Mouse (Mus musculus): Measurements from ENCODE around the gene Epb41l5.

Epb41l5 gene

DNA sequence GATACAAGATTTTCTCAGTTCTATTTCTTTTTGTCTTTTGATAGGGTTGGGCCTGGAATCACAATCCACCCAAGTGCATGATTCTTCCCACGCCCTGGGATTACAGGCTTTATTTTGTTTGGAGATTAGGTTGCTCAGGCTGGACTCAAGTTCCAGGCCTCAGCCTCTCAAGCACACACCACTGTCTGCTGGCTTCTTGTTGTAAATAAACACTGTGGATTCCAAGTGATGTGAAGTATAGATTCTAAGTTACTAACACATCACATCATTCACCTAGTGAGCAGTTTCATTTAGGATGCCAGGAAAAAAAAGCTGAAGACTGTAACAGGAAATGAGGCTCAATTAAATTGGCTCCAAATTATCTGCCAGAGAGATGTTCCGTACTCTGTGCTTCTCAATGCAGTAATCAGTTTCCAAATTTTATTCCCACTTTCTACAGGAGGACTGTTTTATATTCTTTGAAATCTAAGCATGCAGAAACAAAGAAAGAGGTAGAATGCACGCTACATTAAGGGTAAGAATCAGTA lies 51.8 kb downstream of the Epb41l5 start:
- DNase-seq = no peak

DNA sequence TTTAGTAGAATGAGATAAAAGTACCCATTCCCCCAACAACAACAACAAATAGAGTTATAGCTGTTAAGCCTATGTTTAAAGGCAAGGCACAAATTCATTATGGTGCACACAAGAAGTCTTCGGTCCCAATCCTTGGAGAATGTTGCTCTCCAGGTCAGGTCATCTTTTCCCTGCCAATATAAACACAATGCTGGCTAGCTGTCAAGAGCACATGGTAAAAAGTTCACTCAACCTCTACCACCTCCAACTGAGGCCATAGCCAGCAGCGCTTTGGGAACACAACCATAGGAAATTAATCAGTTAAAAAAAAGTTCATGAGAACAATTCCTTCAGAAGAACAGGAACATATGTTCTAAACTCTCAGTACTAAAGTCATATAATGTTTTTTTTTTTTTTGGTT lies 58.8 kb downstream of the Epb41l5 start:
- DNase-seq = no peak

DNA sequence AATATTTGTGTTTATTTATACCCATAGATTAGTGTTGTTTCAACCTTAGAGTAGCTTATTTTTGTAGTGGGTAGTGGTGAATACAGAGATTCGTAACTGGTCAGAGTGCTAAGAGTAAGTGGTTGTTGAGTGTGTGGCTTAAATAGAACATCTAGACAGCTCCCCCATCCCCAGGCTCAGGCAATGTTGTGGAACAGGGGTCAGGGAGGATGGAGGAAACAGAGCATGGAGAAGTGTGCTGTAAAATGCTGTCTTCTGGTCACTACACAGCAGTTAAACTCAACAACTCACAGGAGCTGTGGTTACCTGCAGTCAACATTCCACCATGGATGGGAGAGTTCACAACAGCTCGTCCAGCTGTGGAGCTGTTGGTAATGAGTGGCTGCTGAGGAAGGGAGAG lies 63.8 kb downstream of the Epb41l5 start:
- no peak for DNase-seq

DNA sequence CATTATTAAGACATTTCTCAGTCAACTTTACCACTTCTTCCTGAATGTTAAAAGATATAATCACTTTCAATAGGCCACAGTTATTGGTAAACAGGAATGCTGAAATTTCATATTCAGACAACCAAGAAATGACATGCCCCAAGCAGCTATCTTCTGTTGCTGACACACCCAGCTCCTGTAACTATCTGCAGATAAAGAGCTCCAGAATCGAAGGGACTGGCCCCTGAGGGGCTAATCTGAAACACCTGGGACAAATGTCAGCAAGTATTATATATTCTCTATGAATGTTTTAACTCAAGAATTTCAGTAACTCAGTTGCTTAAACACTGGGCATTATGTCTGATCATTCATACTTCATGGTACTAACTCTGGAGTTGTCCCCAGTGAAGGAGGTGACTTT lies 78.7 kb downstream of the Epb41l5 start:
- no peak for DNase-seq

DNA sequence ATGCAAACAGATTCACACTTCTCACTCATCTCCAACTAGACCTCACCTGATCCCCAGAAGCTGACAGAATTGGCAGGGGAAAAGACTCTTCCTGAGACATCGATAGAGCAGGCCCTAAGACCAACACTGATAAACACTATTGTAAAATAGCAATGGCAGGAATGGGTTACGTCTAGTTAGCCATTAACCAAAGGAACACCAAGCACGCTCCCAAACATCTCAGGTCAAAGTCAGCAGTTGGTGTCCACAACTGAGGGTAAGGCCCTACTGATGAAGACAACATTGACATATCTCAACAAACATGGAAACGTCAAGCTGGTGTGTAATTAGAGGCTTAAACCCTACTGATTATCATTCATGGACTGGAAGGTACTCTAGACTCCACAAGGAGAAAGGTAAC lies 83.3 kb downstream of the Epb41l5 start:
- no peak for DNase-seq

DNA sequence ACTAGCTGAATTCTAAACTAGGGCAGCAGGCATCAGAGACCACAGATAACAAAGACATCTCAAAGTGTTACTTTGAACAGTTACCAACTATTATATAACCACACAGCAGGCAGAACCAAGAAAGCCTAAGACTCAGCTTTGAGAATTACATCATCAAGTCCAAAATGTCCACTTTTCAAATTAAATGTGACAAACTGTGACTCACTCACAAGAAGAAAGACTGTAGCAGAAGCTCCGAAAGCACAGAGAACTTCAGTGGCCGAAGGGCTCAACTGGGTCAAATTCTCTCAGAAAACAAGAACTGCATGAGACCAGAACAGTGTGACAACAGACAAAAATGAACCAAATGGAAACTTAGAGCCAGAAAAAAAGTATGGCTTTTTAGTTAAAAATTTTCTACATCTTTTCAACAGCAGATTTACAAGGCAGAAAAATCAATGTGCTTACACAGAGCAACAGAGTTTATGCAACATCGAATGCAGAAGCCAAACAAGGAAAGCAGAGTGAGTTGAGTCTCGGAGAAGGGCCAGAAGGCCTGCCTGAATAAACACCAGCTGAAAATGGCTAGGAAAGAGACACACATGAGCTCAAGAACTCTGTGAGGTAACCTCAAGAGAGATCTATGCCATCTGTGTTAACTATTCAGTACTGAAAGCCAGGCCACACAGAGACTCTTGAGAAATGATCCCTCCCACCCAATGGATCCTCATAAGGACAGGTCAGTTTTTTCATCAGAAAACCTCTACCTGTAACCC lies 91.0 kb downstream of the Epb41l5 start:
- DNase-seq = no peak

DNA sequence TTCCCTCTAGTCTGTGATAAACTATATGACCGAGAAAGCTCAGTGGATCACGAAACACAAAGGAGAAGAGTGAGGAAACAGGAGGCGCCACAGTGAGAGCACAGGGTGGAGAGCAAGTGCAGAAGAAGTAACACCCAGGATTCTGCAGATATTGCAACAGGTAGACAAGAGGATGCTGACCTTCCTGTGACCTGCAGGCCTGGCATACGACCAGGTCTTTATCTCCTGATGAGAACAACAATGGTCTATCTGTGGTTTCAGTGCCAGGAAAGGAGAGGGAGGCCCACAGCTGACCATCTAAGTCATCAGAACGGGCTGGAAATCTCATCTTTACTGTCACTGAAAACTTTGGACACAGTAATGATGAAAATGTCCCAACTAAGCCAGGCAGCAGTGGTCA lies 93.1 kb downstream of the Epb41l5 start:
- no peak for DNase-seq

DNA sequence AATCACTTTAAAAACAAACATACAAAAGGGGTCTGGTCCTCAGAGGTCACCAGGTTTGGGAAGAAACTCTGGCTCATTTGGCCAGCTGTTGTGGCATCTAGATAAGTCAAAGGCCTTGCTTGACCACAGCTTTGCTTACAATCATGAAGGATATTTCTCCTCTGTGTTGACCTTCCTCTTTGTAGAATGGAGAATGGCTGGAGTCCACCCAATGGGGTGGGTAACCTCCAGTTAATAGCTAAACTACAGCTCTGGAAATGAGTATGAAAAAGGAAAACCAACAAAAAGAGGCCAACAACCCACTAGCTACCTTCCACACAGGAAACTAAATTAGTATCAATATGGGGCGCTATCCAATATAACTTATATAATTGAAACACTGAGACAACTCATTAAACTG lies 97.1 kb downstream of the Epb41l5 start:
- no peak for DNase-seq

DNA sequence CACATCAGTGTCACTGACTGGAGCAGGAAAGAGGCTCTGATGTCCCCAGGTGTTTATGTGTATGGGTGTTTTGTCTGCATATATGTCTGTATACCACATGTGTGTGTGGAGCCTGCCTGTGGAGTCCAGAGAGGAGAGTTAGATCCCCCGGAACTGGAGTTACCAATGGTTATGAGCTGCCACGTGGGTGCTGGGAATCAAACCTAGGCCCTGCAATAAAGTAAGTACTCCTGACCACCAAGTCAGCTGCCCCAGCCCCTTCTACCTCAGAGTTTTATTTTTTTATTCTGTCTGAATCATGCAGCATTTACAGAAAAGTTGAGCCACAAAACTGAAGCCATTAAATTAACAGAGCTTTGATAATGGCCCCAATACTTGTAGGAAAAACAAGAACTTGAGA lies 98.7 kb downstream of the Epb41l5 start:
- DNase-seq = no peak

DNA sequence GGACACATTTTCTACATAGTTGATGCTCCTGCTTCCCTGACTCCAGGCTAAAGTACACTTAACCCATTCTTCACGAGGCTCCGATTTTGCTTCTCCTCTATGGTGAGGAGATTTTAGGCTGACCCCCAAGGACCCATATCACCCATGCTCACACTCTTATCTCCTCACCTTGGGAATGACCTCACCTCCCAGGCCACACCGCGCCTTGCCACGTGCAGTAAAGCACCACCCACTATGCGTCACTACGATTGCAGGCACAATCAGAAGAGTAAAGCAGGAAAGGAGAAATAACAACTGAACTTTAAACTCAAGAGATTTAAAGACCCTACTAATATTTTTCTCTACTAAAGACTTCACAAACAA lies 99.5 kb downstream of the Epb41l5 start:
- DNase-seq = no peak

DNA sequence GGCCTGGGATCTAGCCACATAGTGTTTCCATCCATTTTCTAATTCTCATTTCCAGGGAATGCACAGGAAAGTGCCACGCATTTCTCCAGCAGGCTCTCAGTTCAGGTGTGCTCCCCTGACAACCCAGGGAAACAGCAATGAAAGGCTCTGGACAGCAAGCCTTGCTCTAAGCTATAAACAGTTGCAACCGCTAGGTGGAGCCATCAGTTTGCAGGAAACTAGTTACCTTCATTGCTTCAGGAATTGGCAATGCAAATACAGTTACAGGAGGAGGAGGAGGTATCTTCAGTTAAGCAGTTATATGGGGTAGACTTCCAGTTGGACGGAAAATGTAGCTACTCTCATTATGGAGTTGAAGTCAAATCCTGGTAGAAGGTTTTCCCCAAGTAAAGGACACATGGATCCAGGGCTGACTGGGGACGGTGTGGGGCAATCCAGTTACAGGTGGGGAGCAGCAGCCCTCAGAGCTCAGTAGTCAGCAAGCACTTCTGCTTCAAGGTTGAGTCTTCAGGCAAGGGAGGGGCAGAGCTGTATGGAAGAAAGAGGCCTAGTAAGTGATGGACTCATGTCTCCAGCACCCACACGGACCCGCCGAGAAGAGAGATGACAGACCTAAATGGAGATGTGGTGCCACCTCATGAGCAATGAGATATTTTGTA lies 100.0 kb downstream of the Epb41l5 start:
- DNase-seq = peak; percentile 85

DNA sequence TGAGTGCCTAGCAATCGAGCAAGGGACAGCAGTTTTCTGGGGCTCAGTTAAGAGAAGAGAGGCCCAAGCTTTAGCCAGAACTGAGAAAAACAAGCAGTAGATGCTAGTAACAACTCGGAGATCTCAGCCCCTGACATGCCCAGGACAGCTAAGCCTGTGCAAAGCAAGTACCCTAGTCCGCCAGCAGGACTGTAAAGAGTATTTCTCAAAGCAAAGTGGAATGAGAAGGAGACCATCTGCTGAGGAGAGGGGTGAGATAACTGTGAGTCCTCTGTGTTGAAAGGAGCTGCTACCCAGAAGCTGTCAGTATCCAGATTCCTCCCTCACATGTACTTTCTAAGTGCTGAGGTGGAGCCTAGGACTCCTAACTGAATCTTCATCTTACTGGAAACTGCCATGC lies 102.3 kb downstream of the Epb41l5 start:
- DNase-seq = no peak

DNA sequence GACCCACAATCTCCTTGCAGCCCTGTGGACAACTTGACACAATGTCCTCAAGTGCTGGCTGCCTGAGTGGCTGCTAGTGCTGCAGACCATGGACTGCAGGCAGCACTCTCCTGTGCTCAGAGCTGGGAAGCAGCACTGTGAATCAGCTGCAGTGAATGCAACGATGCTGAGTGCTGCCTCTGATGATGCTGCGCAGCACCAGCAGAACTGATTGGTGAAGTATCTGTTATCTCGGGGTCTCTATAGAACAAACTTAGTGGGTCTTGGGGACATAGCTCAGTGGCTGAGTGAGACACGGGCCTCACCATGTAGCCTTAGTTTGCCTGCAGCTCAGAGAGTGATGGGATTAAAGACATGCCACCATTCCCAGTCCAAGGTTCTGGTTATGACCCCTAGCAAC lies 103.1 kb downstream of the Epb41l5 start:
- no peak for DNase-seq

DNA sequence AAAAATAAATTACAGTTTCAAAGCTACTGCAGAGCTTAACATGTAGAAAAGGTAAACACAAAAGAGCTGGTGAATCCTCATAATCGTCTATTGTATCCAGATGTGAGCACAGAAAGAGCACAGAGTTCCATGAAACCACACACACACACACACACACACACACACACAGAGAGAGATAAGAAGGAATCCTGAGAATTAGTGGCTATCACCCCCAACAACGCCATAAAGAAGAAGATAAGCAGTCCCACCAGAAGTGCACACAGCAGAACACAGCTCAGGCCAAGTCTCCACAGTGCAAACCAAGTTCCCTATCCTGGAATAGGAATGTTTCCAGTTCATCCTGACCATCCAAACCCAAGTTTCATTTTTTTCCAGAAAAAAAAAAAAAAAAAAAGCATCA lies 103.6 kb downstream of the Epb41l5 start:
- no peak for DNase-seq

DNA sequence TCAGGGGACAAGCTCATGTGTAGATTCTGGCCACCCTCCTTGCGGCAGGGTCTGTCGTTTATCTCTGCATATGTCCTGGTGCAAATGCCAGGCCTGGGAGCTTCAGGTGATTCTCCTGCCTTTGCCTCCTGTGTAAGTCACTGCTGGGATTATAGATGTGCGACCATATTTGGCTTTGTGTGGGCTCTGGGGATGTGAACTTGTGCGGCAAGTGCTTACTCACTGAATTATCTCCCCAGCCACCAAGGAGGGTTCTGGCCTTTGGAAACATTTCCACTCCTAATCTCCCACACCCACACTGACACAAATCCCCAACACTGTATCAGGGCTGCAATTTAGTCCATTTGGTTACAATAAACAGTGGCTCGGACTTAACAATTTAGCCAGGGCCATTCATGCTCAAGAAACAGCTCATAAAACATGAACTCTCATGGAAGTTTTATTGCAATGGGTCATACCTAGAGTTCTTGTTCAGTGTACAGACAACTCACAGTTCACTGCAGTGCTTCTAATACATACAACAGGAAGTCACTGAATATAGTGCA lies 104.1 kb downstream of the Epb41l5 start:
- DNase-seq = no peak

DNA sequence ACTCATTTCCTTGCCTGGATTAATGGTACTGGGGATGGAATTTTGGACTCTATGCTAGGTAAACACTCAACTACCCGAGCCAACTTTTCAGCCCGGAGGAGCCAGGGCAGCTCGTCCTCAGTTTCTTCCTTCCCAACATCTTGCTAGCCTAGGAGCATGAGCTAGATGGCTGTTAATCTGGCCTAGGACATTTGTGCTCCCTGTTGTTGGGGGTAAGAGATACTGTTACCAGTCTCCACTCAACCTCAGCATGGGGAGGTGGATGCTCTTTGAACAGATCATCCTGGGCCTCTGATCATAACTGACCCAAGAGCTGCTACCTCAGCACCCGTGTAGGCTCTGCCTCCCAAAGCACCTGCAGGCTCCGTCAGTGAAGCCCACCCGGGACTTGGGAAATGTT lies 105.5 kb downstream of the Epb41l5 start:
- no peak for DNase-seq

DNA sequence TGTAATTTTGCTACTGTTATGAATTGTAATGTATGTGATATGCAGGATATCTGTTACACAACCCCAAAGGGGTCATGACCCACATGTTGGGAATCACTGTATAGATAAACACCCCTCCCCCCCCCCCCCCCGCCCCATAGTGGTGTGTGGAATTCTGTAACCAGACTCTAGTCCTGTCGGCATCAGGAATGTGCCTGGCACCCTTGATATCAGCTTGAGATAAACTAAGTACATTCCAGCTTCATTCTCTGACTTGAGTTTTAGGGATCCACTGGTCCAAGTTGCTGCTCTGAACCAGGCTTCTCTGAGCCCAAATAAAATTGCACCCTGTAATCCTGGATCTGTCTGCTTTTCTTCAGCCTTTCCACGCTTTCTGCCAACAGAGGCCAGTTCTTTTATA lies 107.2 kb downstream of the Epb41l5 start:
- no peak for DNase-seq

DNA sequence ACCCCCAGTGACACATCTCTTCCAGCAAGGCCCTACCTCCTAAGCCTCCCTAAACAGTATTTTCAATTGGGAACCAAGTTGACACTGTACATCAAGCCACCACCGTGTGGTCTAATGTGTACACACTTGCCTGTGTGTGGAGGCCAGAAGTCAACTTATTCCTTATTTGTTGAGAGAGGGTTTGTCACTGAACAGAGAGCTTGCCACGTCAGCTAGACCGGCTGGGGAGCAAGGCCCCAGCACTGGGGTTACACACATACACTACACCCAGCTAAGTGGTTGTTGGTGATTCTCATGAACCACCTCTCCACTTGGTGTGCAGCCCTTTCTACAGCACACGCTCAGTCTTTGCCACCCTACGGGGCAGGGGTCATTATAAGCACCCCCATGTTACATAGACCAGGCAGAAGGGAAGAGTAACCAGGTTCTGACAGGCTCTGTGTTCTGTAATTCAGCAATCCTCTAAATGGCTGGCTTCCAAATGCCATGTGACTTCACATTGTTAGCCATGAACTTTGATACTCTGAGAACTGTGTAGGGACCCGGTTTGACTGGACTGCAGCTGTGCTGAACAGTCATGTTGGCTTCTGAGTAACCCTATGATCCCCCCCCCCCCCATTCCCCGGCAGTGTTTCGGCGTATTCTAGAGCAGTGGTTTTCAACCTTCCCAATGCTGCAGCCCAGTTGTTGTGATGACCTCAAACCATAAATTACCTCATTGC lies 107.8 kb downstream of the Epb41l5 start:
- DNase-seq = peak; percentile 10

DNA sequence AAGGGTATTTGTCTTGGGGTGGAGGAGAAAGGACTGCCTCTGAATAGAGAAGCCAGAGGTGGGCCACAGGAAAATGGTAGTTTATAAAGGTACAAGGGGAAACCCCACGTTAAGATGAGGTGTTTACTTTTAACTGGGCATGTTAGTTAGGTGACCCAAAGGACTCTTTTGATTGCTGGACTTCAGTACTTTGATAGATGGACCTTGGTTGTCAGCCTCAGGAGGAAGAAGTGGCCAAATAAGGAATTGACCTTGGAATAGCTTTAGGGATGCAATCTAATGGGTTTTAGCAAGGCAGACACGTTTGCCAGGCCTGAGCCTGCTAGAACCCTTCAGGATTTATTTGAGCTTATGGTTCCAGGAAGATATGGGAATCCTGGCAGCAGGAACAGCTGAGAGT lies 109.5 kb downstream of the Epb41l5 start:
- DNase-seq = no peak

DNA sequence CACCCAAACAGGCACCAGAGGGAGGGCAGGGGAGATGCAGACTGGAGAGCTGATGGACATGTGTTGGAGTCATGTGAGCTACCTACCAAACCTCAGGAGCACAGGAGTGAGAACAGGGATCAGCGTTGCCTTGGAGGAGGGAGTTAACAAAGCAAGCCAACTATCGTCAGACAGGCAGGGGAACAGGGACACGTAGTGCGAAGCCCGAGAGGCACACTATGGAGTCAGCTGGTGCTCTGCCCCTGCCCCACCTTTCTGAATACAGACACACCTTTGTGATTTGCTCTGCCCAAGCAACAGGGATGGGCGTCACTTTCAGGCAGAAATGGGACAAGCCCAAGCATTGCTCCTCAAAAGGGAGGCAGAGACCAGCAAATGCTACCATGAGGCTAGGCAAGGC lies 111.1 kb downstream of the Epb41l5 start:
- no peak for DNase-seq

DNA sequence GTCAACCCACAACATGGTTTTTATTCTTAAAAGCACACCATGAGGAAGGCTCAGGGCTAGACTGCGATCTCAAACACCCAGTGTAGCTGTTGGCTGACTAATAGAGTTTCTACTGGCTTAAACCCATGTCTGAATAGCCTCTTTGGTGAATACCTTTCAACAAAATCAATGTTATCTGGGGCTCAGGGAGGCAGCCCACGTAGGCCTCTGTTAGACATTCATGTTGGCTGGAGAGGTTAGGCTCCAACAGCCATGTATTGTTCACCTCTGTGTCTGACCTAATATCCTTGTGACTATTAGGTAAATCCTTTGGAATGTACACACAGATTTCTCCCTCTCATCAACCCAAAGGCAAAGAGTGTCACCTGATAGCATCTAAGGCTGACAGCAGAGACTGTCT lies 112.7 kb downstream of the Epb41l5 start:
- DNase-seq = no peak

DNA sequence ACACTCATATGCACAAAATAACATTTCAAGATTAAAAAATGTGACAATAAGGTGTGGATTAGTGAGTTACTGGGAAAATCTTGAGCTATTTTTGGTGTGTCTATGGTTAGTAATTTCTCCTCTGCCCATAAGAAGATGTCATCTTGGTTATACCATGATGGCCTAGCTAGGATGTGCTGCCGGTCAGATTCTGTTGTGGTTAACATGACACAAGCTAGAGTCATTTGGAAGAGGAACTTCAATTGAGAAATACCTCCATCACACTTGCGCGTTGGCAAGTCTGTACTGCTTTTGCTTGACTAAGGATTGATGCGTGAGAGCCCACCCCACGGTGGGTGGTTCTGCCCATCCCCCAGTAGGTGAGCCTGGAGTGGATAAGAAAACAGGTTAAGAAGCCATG lies 114.5 kb downstream of the Epb41l5 start:
- DNase-seq = no peak

DNA sequence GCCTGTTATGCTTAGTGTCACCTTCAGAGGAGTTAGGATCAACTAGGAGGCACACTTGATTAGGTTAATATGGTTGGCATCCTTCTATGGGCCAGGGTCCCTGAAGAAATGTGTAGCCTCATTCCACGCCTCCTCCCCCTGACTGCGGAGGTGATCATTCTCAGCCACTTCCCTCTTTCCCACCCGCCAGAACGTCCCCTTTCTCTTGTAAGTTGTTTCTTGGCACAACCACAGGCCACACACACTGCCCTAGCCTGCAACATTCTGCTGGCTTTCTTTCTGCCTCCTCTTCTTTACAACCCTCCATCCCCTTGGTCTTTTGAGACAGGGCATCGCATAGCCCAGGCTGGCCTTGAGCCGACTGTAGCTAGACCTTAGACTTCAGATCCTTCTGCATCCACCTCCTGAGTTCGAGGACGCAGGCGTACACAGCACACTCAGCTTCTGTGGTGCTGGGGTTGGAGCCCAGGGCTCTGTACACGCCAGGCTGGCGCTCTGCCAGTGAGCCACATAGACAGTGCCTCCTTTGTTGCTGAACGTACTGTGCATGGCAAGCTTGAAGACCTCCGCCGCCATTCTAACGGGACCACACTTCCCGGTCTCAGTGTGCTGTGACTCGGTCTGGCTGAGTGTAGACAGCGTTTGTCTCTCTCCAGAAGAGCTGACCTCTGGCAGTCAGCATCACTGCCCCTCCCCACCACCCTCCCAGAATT lies 115.6 kb downstream of the Epb41l5 start:
- no peak for DNase-seq
